Mouse (Mus musculus) fat pad, adult 2 months (tissue): ENCODE data around the gene Arhgap10.

Experiments used
- DNase-seq: peaks from one replicate; pipeline ENCODE4 v3.0.0-alpha.2; 2011; ENCODE audit warnings: low read depth, low spot score; ENCODE audit errors: extremely low read depth

The Arhgap10 gene

DNA sequence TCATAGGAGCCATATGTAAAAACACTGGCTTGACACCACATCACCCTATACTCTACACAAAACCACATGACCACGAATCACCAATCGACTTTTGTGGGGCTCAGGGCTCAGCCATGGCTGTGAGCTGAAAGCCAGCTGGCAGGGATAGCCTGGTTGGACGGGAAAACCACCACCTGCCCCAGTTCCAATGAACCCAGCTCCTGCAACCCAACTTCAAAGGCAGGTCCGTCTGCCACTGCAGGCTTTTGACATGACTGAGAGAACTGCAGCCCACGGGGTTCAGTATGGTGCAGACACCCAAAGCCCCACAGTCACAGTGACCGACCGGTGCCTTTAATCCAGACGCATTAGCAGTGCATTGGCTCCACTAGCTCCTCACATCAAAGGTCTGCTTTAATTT is 207.7 kb downstream of the Arhgap10 start:
- DNase-seq = no peak

- DNase-seq = no peak
Observed at GRCm38 (mm10) chr8:77294599-77294998, 223.2 kb downstream of the Arhgap10 start.

DNA sequence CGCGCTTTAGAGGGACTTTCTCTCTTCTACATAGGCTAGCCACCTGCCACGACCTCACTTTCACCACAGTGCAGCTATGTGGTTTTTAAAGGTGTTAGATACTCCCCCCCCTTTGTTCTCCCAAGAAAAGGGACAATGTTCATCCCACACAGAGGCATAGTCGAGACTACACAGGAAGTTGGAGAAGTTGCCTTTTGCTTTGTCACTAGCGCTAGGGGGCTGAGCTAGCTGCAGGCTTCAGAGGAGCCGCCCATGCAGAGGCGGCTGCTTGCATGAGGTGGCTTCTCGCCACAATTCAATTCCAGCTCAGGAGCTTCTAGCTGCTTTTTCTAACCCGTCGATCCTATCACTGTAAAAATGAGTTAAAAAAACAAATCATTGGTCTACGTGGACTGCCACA is 225.1 kb downstream of the Arhgap10 start:
- no peak for DNase-seq

GRCm38 (mm10) chr8:77292120-77292519 is 225.6 kb downstream of the Arhgap10 start:
- no peak for DNase-seq

GRCm38 (mm10) chr8:77288492-77288891 is 229.3 kb downstream of the Arhgap10 start:
- DNase-seq = no peak

DNA sequence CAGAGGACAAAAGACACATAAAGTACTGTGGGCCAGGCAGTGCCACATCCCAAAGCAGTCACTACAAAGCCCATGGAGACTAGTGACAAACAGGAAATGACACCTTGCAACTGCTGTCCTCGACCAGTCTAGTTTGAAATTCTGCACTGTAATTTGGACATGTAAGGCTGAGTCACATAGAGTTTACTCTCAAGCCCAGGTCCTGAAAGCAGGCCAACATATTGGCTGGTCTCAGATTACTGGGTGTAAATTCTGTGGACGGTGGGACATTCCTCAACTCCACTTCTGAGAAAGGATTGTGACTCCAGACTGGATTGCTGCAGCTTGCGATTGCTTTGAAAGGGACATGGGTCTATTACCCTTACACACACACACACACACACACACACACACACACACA is 229.7 kb downstream of the Arhgap10 start:
- DNase-seq = no peak

- DNase-seq = no peak
Observed at GRCm38 (mm10) chr8:77284473-77284872, 233.3 kb downstream of the Arhgap10 start.

- no peak for DNase-seq
Observed at GRCm38 (mm10) chr8:77282605-77283236, 235.0 kb downstream of the Arhgap10 start.

GRCm38 (mm10) chr8:77279977-77280376 is 237.8 kb downstream of the Arhgap10 start:
- DNase-seq = peak; percentile 11

DNA sequence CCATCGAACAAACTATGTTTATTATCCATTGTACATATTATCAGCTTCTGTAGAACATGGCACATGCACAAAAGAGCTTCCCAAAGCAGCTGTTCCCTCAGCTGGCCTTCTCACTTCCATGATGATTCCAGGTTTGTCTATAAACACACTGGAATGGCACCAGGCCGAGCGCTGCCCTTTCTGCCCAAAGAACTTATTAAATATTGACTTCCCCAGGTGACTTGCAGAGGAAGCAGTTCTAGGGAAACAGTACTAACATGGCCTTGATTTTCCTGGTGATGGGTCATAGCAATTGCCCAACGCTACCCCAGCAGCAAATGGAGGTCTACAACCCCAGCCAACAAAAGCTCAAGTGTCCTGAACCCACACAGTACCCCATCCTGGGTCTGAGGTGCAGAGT is 239.5 kb downstream of the Arhgap10 start:
- no peak for DNase-seq

- DNase-seq = no peak
Observed at GRCm38 (mm10) chr8:77276827-77277226, 240.9 kb downstream of the Arhgap10 start.

GRCm38 (mm10) chr8:77275571-77275970 is 242.2 kb downstream of the Arhgap10 start:
- DNase-seq = no peak

GRCm38 (mm10) chr8:77272136-77272535 is 245.6 kb downstream of the Arhgap10 start:
- DNase-seq = no peak

GRCm38 (mm10) chr8:77267941-77268405 is 249.8 kb downstream of the Arhgap10 start:
- no peak for DNase-seq

GRCm38 (mm10) chr8:77262216-77263009 is 255.3 kb downstream of the Arhgap10 start:
- DNase-seq = no peak

GRCm38 (mm10) chr8:77261215-77261614 is 256.5 kb downstream of the Arhgap10 start:
- no peak for DNase-seq

- DNase-seq = no peak
Observed at GRCm38 (mm10) chr8:77257085-77257451, 260.7 kb downstream of the Arhgap10 start.

DNA sequence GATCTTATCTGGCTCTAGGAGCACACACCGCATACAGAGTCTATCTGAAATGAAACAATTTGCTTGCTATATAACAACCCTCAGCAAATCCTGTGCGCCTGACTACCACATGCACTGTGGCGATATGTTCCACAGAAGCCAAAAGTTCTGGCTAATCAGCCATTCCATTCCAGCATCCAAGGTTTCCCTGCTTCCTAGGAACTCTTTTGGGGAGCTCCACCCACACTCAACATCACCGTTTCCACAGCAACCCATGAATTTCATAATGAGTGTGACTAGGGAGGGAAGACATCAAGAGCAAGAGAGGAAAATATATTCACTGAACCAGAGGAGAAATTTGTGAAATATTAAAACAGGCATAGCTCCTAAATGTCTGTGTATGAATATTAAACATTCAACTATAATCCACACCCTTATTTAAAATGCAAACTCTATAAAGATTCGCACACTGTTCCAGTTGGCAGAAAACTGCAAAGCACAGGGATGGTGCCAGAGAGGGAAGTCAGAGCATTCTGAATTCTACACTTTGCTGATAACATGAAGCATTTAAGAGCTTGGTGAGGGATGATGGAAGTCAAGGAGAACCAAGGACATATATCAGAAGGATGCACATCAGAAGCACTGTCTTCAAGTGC is 261.2 kb downstream of the Arhgap10 start:
- DNase-seq = no peak

GRCm38 (mm10) chr8:77254466-77254865 is 263.3 kb downstream of the Arhgap10 start:
- DNase-seq = no peak

- DNase-seq = no peak
Observed at GRCm38 (mm10) chr8:77251134-77251533, 266.6 kb downstream of the Arhgap10 start.

- DNase-seq = no peak
Observed at GRCm38 (mm10) chr8:77250094-77250493, 267.7 kb downstream of the Arhgap10 start.

DNA sequence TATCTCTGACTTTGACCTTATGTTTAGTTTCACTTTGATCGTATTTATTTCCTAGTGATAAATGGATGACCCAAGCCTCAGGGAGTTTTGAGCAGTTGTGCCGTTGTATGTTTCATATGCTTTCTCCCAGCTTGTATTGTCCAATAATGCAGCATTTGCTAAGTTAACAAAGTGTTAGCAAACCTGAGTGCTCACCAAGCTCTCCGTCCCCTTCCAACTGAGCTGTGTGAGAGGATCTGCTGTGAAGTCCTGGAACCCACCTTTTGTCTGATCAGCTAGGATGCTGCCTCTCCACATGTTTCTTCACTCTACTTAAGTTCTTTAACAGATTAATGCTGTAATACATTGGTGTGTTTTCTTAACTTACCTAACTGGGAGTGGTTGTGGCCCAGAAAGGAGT is 276.4 kb downstream of the Arhgap10 start:
- DNase-seq = no peak
